Mouse (Mus musculus): ENCODE data around the gene Dbt. TPM values are rescaled to one million over a fixed set of nuclear protein-coding genes. Genes with fewer than 3 reads are reported as not detected.
"Not testable (repeated sequence)": the region's sequence is repeated elsewhere in the genome, so short reads cannot be mapped to it uniquely, and the experiment has no call there.

Dbt gene
- polyA plus RNA-seq, 1 experiment, result 41.9 TPM

DNA sequence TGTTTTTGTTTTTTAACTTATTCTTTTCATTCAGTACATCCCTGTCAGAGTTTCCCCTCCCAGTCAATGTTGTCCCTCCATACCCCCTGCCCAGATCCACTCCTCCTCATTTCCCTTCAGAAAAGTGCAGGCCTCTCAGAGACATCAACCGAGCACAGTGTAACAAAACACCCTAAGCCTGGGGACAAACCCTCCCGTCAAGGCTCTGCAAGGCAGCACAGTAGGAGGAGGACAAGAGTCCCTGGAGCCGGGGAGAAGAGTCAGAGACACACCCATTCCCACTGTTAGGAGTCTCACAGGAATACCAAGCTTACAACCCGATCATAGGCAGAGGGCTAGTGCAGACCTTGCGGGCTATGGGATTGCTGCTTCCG is 24.3 kb downstream of the Dbt start:
- Histone ChIP-seq H3K27me3 (replicated peaks; ENCODE audit: control insufficient read depth, insufficient read depth, low read length) (no peaks in the 10 kb centered on the region), H3K36me3 (ENCODE audit: control insufficient read depth, insufficient read depth, low read length) (peaks cover 2% of the 10 kb centered on the region; the same call in 1 of the 2 replicates), H3K4me3 (ENCODE audit: insufficient read depth, low read depth, low read length) (no peak overlapping the region), H3K4me1 (ENCODE audit: control insufficient read depth, insufficient read depth, low read length) (no peaks in the 10 kb centered on the region), H3K27ac (ENCODE audit: insufficient read depth, low read depth, low read length) (no peak overlapping the region)
- WGBS, result 60% methylated on average over 6 of the region's 6 CpGs
- no peak for DNase-seq
- TF ChIP-seq POLR2A (IDR thresholded peaks at IDR 0.05; ENCODE audit: low read depth, low read length) (no peak), CTCF (conservative IDR thresholded peaks at IDR 0.05; ENCODE audit: insufficient read depth, insufficient read length, low read depth, low read length) (no peak)

DNA sequence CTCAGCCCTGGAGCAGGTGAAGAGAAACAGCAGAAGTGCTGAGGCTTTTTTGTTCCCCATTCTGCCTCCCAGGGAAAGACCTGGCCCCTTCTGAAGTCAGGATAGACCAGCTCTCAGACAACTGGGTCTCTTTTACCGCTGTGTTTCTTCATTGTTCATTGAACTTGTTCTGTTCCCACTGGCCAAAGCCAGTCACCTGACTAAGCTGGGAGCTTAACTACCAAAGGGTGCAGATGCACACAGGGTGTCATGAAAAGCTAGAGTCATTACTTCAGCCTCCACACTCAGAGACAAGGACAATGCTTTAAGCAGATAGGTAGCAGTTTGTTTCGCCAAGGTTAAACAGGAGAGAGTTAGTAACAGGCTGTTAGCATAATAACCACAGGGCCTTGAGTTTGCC is 29.2 kb downstream of the Dbt start:
- TF ChIP-seq POLR2A (IDR thresholded peaks at IDR 0.05; ENCODE audit: low read depth, low read length), result no peak
- no peak for TF ChIP-seq CTCF (conservative IDR thresholded peaks at IDR 0.05; ENCODE audit: insufficient read depth, insufficient read length, low read depth, low read length)
- no peaks in the 10 kb centered on the region for H3K27me3 ChIP-seq (replicated peaks; ENCODE audit: control insufficient read depth, insufficient read depth, low read length)
- 32% methylated on average over 2 of the region's 2 CpGs for WGBS

DNA sequence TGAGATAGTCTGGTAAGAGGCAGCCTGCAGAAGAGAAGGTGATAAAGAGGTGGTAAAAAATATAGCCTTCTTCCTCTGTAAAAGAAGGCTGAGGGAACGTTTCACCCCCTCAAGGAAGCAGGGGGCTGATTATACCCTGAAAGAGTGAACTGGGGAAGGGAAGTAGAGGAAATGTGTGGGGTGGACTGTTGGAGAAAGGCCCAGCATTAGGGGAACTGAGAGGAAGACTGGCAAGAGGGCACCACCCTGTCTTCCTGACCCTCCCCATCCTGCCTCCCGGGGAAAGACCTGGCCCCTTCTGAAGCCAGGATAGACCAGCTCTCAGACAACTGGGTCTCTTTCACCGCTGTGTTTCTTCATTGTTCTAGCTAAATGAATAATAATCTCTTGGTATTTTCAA is 29.7 kb downstream of the Dbt start:
- 51% methylated on average over 3 of the region's 3 CpGs for WGBS
- no peak for DNase-seq

More for the DNA sequence above, 29.2 kb downstream of the Dbt start:
- H3K27ac ChIP-seq (ENCODE audit: insufficient read depth, low read depth, low read length), result no peak overlapping the region
- H3K4me3 ChIP-seq (ENCODE audit: insufficient read depth, low read depth, low read length), result no peak overlapping the region
- peaks cover 4% of the 10 kb centered on the region; the same call in 1 of the 2 replicates for H3K36me3 ChIP-seq (ENCODE audit: control insufficient read depth, insufficient read depth, low read length)
- DNase-seq, result no peak
- no peaks in the 10 kb centered on the region for H3K4me1 ChIP-seq (ENCODE audit: control insufficient read depth, insufficient read depth, low read length)

DNA sequence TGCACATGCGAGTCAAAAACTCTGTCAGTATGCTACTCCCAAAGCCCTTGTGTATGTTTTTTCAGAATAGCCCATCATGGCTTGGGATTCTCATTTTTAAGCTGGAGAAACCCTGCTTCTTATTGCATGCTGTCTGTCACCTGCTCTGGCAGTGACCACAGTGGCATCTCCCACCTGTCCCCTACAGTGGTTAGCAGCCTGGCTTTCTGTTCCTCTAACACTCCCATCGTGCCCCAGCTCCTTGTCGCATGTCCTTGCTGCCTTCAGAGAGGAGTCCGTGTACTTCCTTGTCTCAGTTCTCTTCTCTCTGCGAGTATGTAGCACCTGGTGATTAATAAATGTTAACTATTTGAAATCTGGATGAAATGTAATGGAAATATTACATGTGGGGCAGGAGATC is 34.6 kb downstream of the Dbt start:
- no peak overlapping the region for H3K27ac ChIP-seq (ENCODE audit: insufficient read depth, low read depth, low read length)
- no peaks in the 10 kb centered on the region for H3K4me1 ChIP-seq (ENCODE audit: control insufficient read depth, insufficient read depth, low read length)
- no peak for DNase-seq
- TF ChIP-seq POLR2A (IDR thresholded peaks at IDR 0.05; ENCODE audit: low read depth, low read length), result no peak
- TF ChIP-seq CTCF (conservative IDR thresholded peaks at IDR 0.05; ENCODE audit: insufficient read depth, insufficient read length, low read depth, low read length), result no peak
- 80% methylated on average over 5 of the region's 5 CpGs for WGBS
- H3K27me3 ChIP-seq (replicated peaks; ENCODE audit: control insufficient read depth, insufficient read depth, low read length), result no peaks in the 10 kb centered on the region
- H3K4me3 ChIP-seq (ENCODE audit: insufficient read depth, low read depth, low read length), result no peak overlapping the region
- H3K36me3 ChIP-seq (ENCODE audit: control insufficient read depth, insufficient read depth, low read length), result peaks cover 2% of the 10 kb centered on the region; the same call in 1 of the 2 replicates

More for the DNA sequence above, 29.7 kb downstream of the Dbt start:
- Histone ChIP-seq H3K4me3 (ENCODE audit: insufficient read depth, low read depth, low read length) (no peak overlapping the region), H3K36me3 (ENCODE audit: control insufficient read depth, insufficient read depth, low read length) (peaks cover 4% of the 10 kb centered on the region; the same call in 1 of the 2 replicates), H3K27ac (ENCODE audit: insufficient read depth, low read depth, low read length) (no peak overlapping the region), H3K4me1 (ENCODE audit: control insufficient read depth, insufficient read depth, low read length) (no peaks in the 10 kb centered on the region), H3K27me3 (replicated peaks; ENCODE audit: control insufficient read depth, insufficient read depth, low read length) (no peaks in the 10 kb centered on the region)
- TF ChIP-seq CTCF (conservative IDR thresholded peaks at IDR 0.05; ENCODE audit: insufficient read depth, insufficient read length, low read depth, low read length), result no peak
- TF ChIP-seq POLR2A (IDR thresholded peaks at IDR 0.05; ENCODE audit: low read depth, low read length), result no peak

DNA sequence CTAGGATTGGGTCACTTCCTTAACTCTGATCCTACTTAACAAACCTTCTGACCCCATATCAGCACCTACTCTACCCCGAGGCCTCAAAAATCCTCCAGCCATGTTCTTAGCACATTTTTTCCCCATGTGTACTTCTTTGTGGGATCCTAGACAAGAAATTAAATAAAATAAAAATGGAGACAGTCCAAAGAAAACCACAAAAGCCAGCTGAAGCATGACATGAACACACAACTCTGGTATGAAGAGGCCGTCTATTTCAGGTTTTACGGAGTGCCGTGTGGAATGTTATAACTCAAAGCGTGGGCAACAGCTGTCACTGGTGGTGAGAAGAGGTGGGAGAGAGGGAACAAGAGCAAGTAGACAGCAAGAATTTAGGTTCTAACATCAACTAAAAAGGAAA is 38.5 kb downstream of the Dbt start:
- H3K4me3 ChIP-seq (ENCODE audit: insufficient read depth, low read depth, low read length), result no peak overlapping the region
- no peak overlapping the region for H3K27ac ChIP-seq (ENCODE audit: insufficient read depth, low read depth, low read length)
- DNase-seq, result no peak
- TF ChIP-seq POLR2A (IDR thresholded peaks at IDR 0.05; ENCODE audit: low read depth, low read length) (no peak), CTCF (conservative IDR thresholded peaks at IDR 0.05; ENCODE audit: insufficient read depth, insufficient read length, low read depth, low read length) (no peak)
- no peaks in the 10 kb centered on the region for H3K27me3 ChIP-seq (replicated peaks; ENCODE audit: control insufficient read depth, insufficient read depth, low read length)
- H3K4me1 ChIP-seq (ENCODE audit: control insufficient read depth, insufficient read depth, low read length), result no peaks in the 10 kb centered on the region
- no peaks in the 10 kb centered on the region for H3K36me3 ChIP-seq (ENCODE audit: control insufficient read depth, insufficient read depth, low read length)
- WGBS, result 86% methylated on average over 5 of the region's 5 CpGs

DNA sequence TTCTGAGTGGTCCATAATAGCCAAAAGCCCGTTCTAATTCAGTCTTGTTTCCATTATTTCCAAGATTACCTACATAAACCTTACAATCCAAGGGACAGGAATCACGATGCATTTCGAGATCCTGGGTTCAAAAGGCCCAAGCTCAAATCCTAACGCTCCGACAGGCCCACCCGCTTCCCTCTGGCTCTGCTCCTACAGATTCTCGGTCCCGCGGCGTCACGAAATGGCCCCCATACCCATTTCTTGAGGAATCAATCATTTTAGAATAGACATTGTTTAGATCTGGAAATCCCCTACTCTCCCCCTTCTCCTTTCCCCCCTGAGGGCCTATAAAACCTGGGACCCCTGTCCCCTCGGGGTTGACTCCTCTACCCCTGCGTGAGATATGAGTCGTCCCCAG is 48.4 kb downstream of the Dbt start:
- not testable (repeated sequence) for H3K36me3 ChIP-seq (ENCODE audit: control insufficient read depth, insufficient read depth, low read length); H3K4me1 ChIP-seq (ENCODE audit: control insufficient read depth, insufficient read depth, low read length); H3K27me3 ChIP-seq (replicated peaks; ENCODE audit: control insufficient read depth, insufficient read depth, low read length); H3K4me3 ChIP-seq (ENCODE audit: insufficient read depth, low read depth, low read length); H3K27ac ChIP-seq (ENCODE audit: insufficient read depth, low read depth, low read length); DNase-seq
- WGBS, result 93% methylated on average over 14 of the region's 14 CpGs

DNA sequence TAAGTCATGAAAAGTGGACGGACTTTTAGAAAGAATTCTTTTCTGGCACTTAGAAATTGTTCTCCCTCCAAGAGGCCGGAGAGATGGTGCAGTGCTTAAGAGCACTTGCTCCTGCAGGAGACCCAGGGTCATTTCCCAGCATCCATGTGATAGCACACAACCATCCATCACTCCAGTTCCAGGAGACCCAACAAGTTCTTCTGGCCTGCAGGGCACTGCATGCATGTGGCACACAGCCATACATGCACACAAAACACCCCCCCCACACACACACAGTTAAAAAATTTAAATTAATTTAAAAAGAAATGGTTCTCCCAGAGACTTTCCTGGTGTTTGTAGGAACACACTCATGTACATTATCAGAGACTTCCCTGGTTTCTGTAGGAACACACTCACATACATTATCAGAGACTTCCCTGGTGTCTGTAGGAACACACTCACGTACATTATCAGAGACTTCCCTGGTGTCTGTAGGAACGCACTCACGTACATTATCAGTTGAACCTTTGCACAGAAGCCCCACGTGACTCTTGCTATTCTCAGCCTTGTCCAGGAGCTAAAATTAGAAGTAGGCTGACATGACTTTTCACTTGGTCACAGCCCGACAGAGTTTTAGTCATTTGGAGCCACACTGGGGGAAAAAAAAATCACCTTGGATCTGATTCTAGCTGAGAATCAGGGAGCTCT is 49.7 kb downstream of the Dbt start, which contains the start of gene Lrrc39:
Gene Lrrc39, plus strand, starts transcription at position 566 of the 687 bp plus-strand sequence.
- no peak for TF ChIP-seq POLR2A (IDR thresholded peaks at IDR 0.05; ENCODE audit: low read depth, low read length)
- no peak for TF ChIP-seq CTCF (conservative IDR thresholded peaks at IDR 0.05; ENCODE audit: insufficient read depth, insufficient read length, low read depth, low read length)
- Histone ChIP-seq H3K4me3 (ENCODE audit: insufficient read depth, low read depth, low read length) (no peak within 1 kb of the TSS), H3K27me3 (replicated peaks; ENCODE audit: control insufficient read depth, insufficient read depth, low read length) (no peaks in the 10 kb centered on the region), H3K36me3 (ENCODE audit: control insufficient read depth, insufficient read depth, low read length) (no peaks in the 10 kb centered on the region), H3K4me1 (ENCODE audit: control insufficient read depth, insufficient read depth, low read length) (no peaks in the 10 kb centered on the region), H3K27ac (ENCODE audit: insufficient read depth, low read depth, low read length) (no peak within 1 kb of the TSS)
- 47% methylated on average over 7 of the region's 7 CpGs for WGBS
- no peak for DNase-seq

Data from kidney, adult 2 months (tissue).